Mouse (Mus musculus) testis, adult 2 months (tissue): ENCODE measurements at regions not wholly inside any gene's neighbourhood (a gene's known extent, or its start where the extent isn't known, plus 50 kb on each side); places are given as distances from the start of the nearest gene placed in this dataset.

Experiments used
- CTCF ChIP-seq: fragments of 200-500 bp; IDR thresholded peaks from 2 replicates; pipeline ENCODE4 v1.5.1; 2012; ENCODE audit warnings: low read depth, mild to moderate bottlenecking, inconsistent platforms, low read length, moderate library complexity; ENCODE audit not compliant: control insufficient read depth, insufficient read depth, insufficient replicate concordance
- POLR2A ChIP-seq: fragments of 200-500 bp; IDR thresholded peaks from 2 replicates; pipeline ENCODE4 v1.6.1; 2012; ENCODE audit warnings: low read depth, mild to moderate bottlenecking, inconsistent platforms, low read length, moderate library complexity; ENCODE audit not compliant: control insufficient read depth

- no peak for TF ChIP-seq POLR2A
- no peak for TF ChIP-seq CTCF
Measured at GRCm38 (mm10) chr11:84578805-84579541, 53.6 kb upstream of the Lhx1 start.
